Mouse (Mus musculus): ENCODE results near the gene Ell3.
"Not testable (repeated sequence)": the region's sequence is repeated elsewhere in the genome, so short reads cannot be mapped to it uniquely, and the experiment has no call there.

Ell3 gene

DNA sequence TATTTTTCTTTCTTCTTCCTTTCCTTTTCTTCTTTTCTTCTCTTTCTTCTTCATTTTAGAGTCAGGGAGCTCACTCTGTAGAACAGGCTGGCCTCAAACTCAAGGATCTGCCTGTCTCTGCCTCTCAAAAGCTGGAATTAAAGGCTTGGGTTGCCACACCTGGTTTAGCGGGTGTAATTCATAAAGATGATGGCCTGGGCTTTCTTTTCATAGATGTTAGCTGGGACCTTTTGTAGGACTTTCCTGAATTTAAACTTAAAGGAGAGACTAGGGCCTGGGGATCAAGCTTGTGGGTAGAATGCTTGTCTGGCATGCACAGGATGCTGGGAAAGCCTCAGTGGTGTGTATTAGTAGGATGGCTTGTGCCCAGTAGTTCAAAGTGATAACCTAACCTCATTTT, at the start of gene Ell3:
Gene Ell3, minus strand, starts transcription at position 101 of the 400 bp plus-strand sequence.
- ChIA-PET POLR2A (interaction anchor here in 3 of 4 experiments (0.5 to 2.8 kb wide), 12 partner anchors 9 to 31 kb away, joined by 3 to 12 read pairs (median 5); partner anchors contain the start of genes Catsper2 (in 2 of the 3), Pdia3 (in 2 of the 3), Serinc4 (in 2 of the 3) and Hypk (in 1 of the 3)), CTCF (interaction anchor here in 1 of 4 experiments (0.9 kb wide), 1 partner anchor 9 kb away, joined by 3 read pairs; no protein-coding TSS in a partner anchor)

- CTCF ChIA-PET, result not testable (repeated sequence)
- POLR2A ChIA-PET, result interaction anchor here in 3 of 4 experiments (0.6 to 2.5 kb wide), 9 partner anchors 10 to 71 kb away, joined by 3 to 9 read pairs (median 4); partner anchors contain the start of genes Mfap1b (in 2 of the 3), Serf2 (in 2 of the 3), Catsper2 (in 1 of the 3) and Pdia3 (in 1 of the 3)
These were observed 40.3 kb upstream of the Ell3 start for GRCm38 (mm10) chr2:121484403-121484802.

DNA sequence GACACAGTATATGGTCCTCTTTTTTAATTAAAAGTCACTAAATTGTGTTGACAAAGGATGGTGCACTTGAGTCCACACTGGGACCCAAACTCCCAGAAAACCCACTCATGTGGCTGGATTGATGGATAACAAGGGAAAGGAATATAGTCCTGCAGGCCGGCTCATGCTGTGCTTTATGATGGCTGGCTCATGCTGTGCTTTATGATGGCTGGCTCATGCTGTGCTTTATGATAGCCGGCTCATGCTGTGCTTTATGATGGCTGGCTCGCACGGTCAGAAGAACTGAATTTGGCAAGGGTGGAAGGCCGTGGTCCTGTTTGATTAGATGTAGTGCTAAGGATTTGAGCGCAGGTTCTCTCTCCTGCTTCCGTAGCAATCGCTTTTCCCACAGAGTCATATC, 39.5 kb upstream of the Ell3 start:
- CTCF ChIA-PET, result interaction anchor here in 1 of 4 experiments (0.7 kb wide), 1 partner anchor 9 kb away, joined by 3 read pairs; the partner anchor contains the start of gene Mfap1b
- POLR2A ChIA-PET, result interaction anchor here in 2 of 4 experiments (1.0 to 2.5 kb wide), 11 partner anchors 9 to 70 kb away, joined by 3 to 9 read pairs (median 5); partner anchors contain the start of genes Mfap1b (in 2 of the 2), Serf2 (in 2 of the 2), Catsper2 (in 1 of the 2) and Hypk (in 1 of the 2)

DNA sequence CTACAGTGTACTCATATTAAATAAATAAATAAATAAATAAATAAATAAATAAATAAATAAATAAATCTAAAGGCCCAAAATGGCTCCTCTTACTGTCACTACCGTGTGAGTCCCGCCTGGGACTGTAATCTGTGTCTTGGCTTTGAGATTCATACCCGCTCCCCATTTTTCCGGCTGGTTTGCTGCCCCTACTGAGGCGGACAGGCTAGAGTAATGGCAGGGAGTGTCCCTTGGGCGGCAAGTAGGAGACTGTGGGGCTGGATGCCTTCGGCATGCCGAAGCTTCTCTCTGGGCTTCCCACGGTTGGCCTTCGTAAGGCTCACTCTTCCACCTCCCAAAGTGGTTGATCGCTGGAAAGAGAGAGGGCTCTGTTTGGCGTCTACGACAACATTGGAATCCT, 36.8 kb upstream of the Ell3 start:
- ChIA-PET POLR2A (interaction anchor here (0.6 to 1.9 kb wide), 6 partner anchors 32 to 1598 kb away, joined by 3 to 7 read pairs (median 4); partner anchors contain the start of genes Serf2 (in 2 of the 4), Catsper2 (in 1 of the 4), Frmd5 (in 1 of the 4) and Pdia3 (in 1 of the 4)), CTCF (interaction anchor here in 3 of 4 experiments (0.6 to 1.3 kb wide), 7 partner anchors 24 to 1667 kb away, joined by 3 to 7 read pairs (median 3); partner anchors contain the start of genes Catsper2 (in 1 of the 3), Pdia3 (in 1 of the 3) and Serinc4 (in 1 of the 3))

DNA sequence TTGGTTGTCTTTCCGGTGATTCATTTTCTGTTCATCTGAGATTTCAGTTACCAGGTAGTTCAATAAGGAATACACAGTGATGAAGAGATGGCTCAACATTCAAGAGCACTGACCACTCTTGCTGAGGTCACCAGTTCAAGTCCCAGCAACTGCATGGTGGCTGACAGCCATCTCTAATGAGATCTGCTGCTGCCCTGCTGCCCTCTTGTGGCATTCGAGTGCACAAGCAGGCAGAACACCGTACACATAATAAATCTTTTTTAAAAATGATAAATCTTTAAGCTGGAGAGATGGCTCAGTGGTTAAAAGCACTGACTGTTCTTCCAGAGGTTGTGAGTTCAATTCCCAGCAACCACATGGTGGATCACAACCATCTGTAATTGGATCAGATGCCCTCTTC, 36.4 kb upstream of the Ell3 start:
- CTCF ChIA-PET, result interaction anchor here in 3 of 4 experiments (0.6 to 1.3 kb wide), 5 partner anchors 24 to 1490 kb away, joined by 3 to 7 read pairs (median 3); partner anchors contain the start of genes Catsper2 (in 1 of the 3), Pdia3 (in 1 of the 3) and Serinc4 (in 1 of the 3)
- POLR2A ChIA-PET, result interaction anchor here in 2 of 4 experiments (0.7 to 1.9 kb wide), 4 partner anchors 31 to 68 kb away, joined by 3 to 7 read pairs (median 4); partner anchors contain the start of genes Catsper2 (in 1 of the 2), Pdia3 (in 1 of the 2) and Serf2 (in 1 of the 2)

- ChIA-PET POLR2A (interaction anchor here (0.5 to 2.8 kb wide), 21 partner anchors 11 to 719 kb away, joined by 3 to 16 read pairs (median 5); partner anchors contain the start of genes Serf2 (in 4 of the 4), Catsper2 (in 2 of the 4), Pdia3 (in 2 of the 4) and Serinc4 (in 2 of the 4)), CTCF (interaction anchor here in 2 of 4 experiments (0.5 to 0.7 kb wide), 3 partner anchors 35 to 481 kb away, joined by 3 to 4 read pairs (median 3); no protein-coding TSS in a partner anchor)
These were observed 33.6 kb upstream of the Ell3 start for GRCm38 (mm10) chr2:121477491-121478266.

DNA sequence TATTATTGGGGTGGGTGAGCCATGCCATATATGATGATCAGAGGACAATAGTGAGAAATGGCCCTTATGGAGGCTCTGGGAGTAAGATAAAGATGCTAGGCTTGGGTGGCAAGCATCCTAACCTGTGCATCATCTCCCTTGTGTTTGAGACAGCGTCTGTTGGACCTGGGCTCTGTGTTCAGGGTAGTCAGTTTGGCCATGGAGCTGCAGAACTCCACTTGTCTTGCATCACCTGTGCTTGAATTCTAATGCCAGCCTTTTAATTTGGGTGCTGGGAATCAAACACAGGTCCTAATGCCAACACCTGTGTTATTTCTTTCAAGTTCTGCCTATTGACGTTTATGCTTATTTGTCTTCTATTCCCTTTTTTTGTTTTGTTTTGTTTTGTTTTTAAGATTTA, 31.2 kb upstream of the Ell3 start:
- POLR2A ChIA-PET, result interaction anchor here in 2 of 4 experiments (1.2 to 2.4 kb wide), 7 partner anchors 8 to 34 kb away, joined by 4 to 29 read pairs (median 9); partner anchors contain the start of genes Serf2 (in 2 of the 2), Hypk (in 1 of the 2) and Serinc4 (in 1 of the 2)
- CTCF ChIA-PET, result interaction anchor here in 1 of 4 experiments (1.3 kb wide), 1 partner anchor 8 kb away, joined by 3 read pairs; no protein-coding TSS in a partner anchor

- POLR2A ChIA-PET, result interaction anchor here (0.6 to 2.4 kb wide), 46 partner anchors 9 to 1580 kb away, joined by 3 to 29 read pairs (median 4); partner anchors contain the start of genes Serf2 (in 4 of the 4), Catsper2 (in 3 of the 4), Pdia3 (in 3 of the 4) and Serinc4 (in 3 of the 4)
- CTCF ChIA-PET, result interaction anchor here in 2 of 4 experiments (0.6 to 1.3 kb wide), 4 partner anchors 9 to 47 kb away, joined by 3 to 7 read pairs (median 4); partner anchors contain the start of gene Serf2 (in 1 of the 2)
These were observed 30.1 kb upstream of the Ell3 start for GRCm38 (mm10) chr2:121474180-121474535.

GRCm38 (mm10) chr2:121473301-121474179, 29.5 kb upstream of the Ell3 start, which contains the start of gene Mfap1b:
Gene Mfap1b (minus strand): TSS chr2:121474067.
- ChIA-PET CTCF (interaction anchor here in 2 of 4 experiments (0.6 to 1.3 kb wide), 4 partner anchors 10 to 47 kb away, joined by 3 to 7 read pairs (median 4); partner anchors contain the start of gene Serf2 (in 1 of the 2)), POLR2A (interaction anchor here (0.6 to 2.4 kb wide), 45 partner anchors 9 to 812 kb away, joined by 3 to 29 read pairs (median 4); partner anchors contain the start of genes Serf2 (in 4 of the 4), Catsper2 (in 3 of the 4), Pdia3 (in 3 of the 4) and Serinc4 (in 3 of the 4))

- CTCF ChIA-PET, result interaction anchor here in 1 of 4 experiments (0.7 kb wide), 1 partner anchor 352 kb away, joined by 6 read pairs; no protein-coding TSS in a partner anchor
These were observed 28.7 kb upstream of the Ell3 start for GRCm38 (mm10) chr2:121472783-121473182.

DNA sequence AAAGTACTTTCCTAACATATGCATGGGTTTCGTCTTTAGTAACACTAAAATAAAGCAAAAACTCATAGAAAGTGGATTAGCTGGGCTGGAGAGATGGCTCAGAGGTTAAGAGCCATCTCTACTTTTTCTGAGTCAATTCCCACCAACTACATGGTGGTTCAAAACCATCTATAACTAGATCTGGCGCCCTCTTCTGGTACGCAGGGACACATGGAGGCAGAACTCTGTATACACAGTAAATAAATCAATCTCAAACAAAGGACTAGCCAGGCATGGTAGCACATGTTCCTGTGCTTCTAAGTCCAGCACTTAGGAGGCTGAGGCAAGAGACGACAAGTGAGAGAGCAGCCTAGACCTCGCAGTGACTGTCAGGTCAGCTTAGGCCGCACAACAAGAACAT, 24.9 kb upstream of the Ell3 start:
- POLR2A ChIA-PET, result not testable (repeated sequence)

More at GRCm38 (mm10) chr2:121472783-121473182, 28.7 kb upstream of the Ell3 start:
- POLR2A ChIA-PET, result interaction anchor here in 1 of 4 experiments (0.7 to 2.4 kb wide), 6 partner anchors 14 to 75 kb away, joined by 3 to 17 read pairs (median 3); partner anchors contain the start of genes Serf2 and Serinc4

GRCm38 (mm10) chr2:121460071-121460470, 16.0 kb upstream of the Ell3 start:
- ChIA-PET CTCF (interaction anchor here in 2 of 4 experiments (0.7 to 1.1 kb wide), 2 partner anchors 25 kb away, joined by 3 to 4 read pairs; no protein-coding TSS in a partner anchor), POLR2A (interaction anchor here in 2 of 4 experiments (0.6 to 5.0 kb wide), 5 partner anchors 11 to 496 kb away, joined by 3 to 59 read pairs (median 4); partner anchors contain the start of genes Catsper2 (in 1 of the 2), Ctdspl2 (in 1 of the 2), Mageb3 (in 1 of the 2) and Pdia3 (in 1 of the 2))

More for the DNA sequence above, 24.9 kb upstream of the Ell3 start:
- CTCF ChIA-PET, result not testable (repeated sequence)

- POLR2A ChIA-PET, result interaction anchor here (0.5 to 5.0 kb wide), 40 partner anchors 8 to 1981 kb away, joined by 3 to 59 read pairs (median 4); partner anchors contain the start of genes Mfap1b (in 4 of the 4), Catsper2 (in 3 of the 4), Pdia3 (in 3 of the 4) and Serf2 (in 3 of the 4)
- CTCF ChIA-PET, result interaction anchor here in 3 of 4 experiments (0.6 to 0.9 kb wide), 4 partner anchors 8 to 60 kb away, joined by 3 to 9 read pairs (median 3); partner anchors contain the start of gene Serf2 (in 1 of the 3)
These were observed 12.9 kb upstream of the Ell3 start, which contains the start of gene Serinc4 for GRCm38 (mm10) chr2:121456692-121457642. Gene Serinc4 (minus strand): TSS chr2:121456781.

GRCm38 (mm10) chr2:121455534-121455933, 11.5 kb upstream of the Ell3 start:
- ChIA-PET CTCF (no interaction called here), POLR2A (interaction anchor here in 1 of 4 experiments (0.9 to 3.3 kb wide), 7 partner anchors 7 to 284 kb away, joined by 3 to 26 read pairs (median 3); partner anchors contain the start of genes Mfap1b and Serf2)

- CTCF ChIA-PET, result interaction anchor here in 2 of 4 experiments (0.6 kb wide), 2 partner anchors 46 to 303 kb away, joined by 3 to 4 read pairs; no protein-coding TSS in a partner anchor
- POLR2A ChIA-PET, result interaction anchor here in 2 of 4 experiments (0.9 to 3.1 kb wide), 16 partner anchors 9 to 314 kb away, joined by 3 to 17 read pairs (median 4); partner anchors contain the start of genes Catsper2 (in 2 of the 2), Mfap1b (in 2 of the 2), Pdia3 (in 2 of the 2) and Adal (in 1 of the 2)
These were observed 9.8 kb upstream of the Ell3 start for GRCm38 (mm10) chr2:121453917-121454316.
